ENCODE assay signal across 25 mouse cellular contexts in genomic region chr1:43215601-43216000, GRCm38 (mm10). TPM values are rescaled to one million over a fixed set of nuclear protein-coding genes. Genes with fewer than 3 reads are reported as not detected.
DNase-seq lines count a peak whose midpoint lies in the region; ATAC-seq and TF ChIP-seq lines count a peak whose summit lies in the region.
"Had no signal": no experiment of that assay in that cellular context is flagged by ENCODE, and none has a peak within 500 bp of the region (broad histone marks: within the 10 kb centered on the region; RNA-seq: fewer than 3 reads in every experiment).

No protein-coding gene starts in this region.

- no peak for DNase-seq in heart, adult 2 months
- DNase-seq in kidney, adult 8-10 months, result no peak
- DNase-seq in lung, postnatal 14 days, result no peak
- no peak for DNase-seq in B cell, adult 2 months
- DNase-seq: adrenal gland, postnatal 36 days; cerebellum, adult 18-20 months; cerebellum, postnatal 25 days; gastrocnemius, postnatal 36 days; heart, postnatal 36 days; kidney, adult 18-20 months; lung, postnatal 10 days; right cerebral cortex, adult 18-20 months; thymus, adult 18-20 months; thymus, postnatal 4 days had no signal

- H3K9ac ChIP-seq in heart, embryonic 13.5 days, result 0 out of 2 replicates have a peak overlapping the region, but pooled peaks have one; percentile 19
- H3K9ac ChIP-seq in heart, adult 2 months (ENCODE audit: low read depth, low read length), result no peak overlapping the region
- H3K9ac ChIP-seq in kidney, embryonic 14.5 days (ENCODE audit: low read depth, low read length), result no peak overlapping the region
- no peak overlapping the region for H3K9ac ChIP-seq in lung, embryonic 16.5 days (ENCODE audit: low read length)
- H3K9ac ChIP-seq in stomach, embryonic 15.5 days, result no peak overlapping the region
- H3K9ac ChIP-seq: embryonic facial prominence, embryonic 12.5 days; liver, embryonic 12.5 days; midbrain, embryonic 13.5 days; neural tube, embryonic 13.5 days had no signal

- H3K4me3 ChIP-seq in heart, embryonic 13.5 days, result no peak overlapping the region
- no peak overlapping the region for H3K4me3 ChIP-seq in heart, adult 2 months
- H3K4me3 ChIP-seq in kidney, embryonic 14.5 days (ENCODE audit: low read length), result no peak overlapping the region
- no peak overlapping the region for H3K4me3 ChIP-seq in lung, embryonic 16.5 days (ENCODE audit: low read length)
- no peak overlapping the region for H3K4me3 ChIP-seq in stomach, embryonic 15.5 days (replicated peaks)
- H3K4me3 ChIP-seq: embryonic facial prominence, embryonic 12.5 days; erythroblast, embryonic 14.5 days; liver, embryonic 12.5 days; midbrain, embryonic 13.5 days; neural tube, embryonic 13.5 days had no signal

- peak overlapping the region; percentile 72 for H3K27ac ChIP-seq in heart, embryonic 13.5 days (replicated peaks)
- H3K27ac ChIP-seq in heart, adult 2 months, result no peak overlapping the region
- peak overlapping the region; percentile 39; the same call in 1 of the 2 replicates for H3K27ac ChIP-seq in kidney, embryonic 14.5 days (ENCODE audit: low read depth, low read length)
- H3K27ac ChIP-seq in lung, embryonic 16.5 days (ENCODE audit: low read length), result no peak overlapping the region
- H3K27ac ChIP-seq in stomach, embryonic 15.5 days, result peak overlapping the region; percentile 37
- H3K27ac ChIP-seq: embryonic facial prominence, embryonic 12.5 days; liver, embryonic 12.5 days; midbrain, embryonic 13.5 days; neural tube, embryonic 13.5 days had no signal

- no peaks in the 10 kb centered on the region for H3K79me2 ChIP-seq in heart, adult 2 months (replicated peaks; ENCODE audit: control insufficient read depth, insufficient read depth, low read length)

- H3K36me3 ChIP-seq in heart, embryonic 13.5 days, result no peaks in the 10 kb centered on the region
- H3K36me3 ChIP-seq in heart, adult 2 months (ENCODE audit: control insufficient read depth, insufficient read depth, low read length), result no peaks in the 10 kb centered on the region
- no peaks in the 10 kb centered on the region for H3K36me3 ChIP-seq in kidney, embryonic 14.5 days (ENCODE audit: control insufficient read depth, insufficient read depth, low read length)
- no peaks in the 10 kb centered on the region for H3K36me3 ChIP-seq in lung, embryonic 16.5 days (ENCODE audit: control insufficient read depth, insufficient read depth, low read length)
- no peaks in the 10 kb centered on the region for H3K36me3 ChIP-seq in stomach, embryonic 15.5 days
- H3K36me3 ChIP-seq: embryonic facial prominence, embryonic 12.5 days; liver, embryonic 12.5 days; midbrain, embryonic 13.5 days; neural tube, embryonic 13.5 days had no signal

- no peak for TF ChIP-seq CTCF in heart, adult 2 months (IDR thresholded peaks at IDR 0.05)

- WGBS in heart, embryonic 13.5 days, result 22% methylated on average over 3 of the region's 3 CpGs
- WGBS in heart, adult 2 months, result 33% methylated on average over 3 of the region's 3 CpGs
- WGBS in kidney, embryonic 14.5 days, result 31% methylated on average over 3 of the region's 3 CpGs
- WGBS in lung, embryonic 16.5 days, result 26% methylated on average over 3 of the region's 3 CpGs
- WGBS in stomach, embryonic 15.5 days, result 41% methylated on average over 3 of the region's 3 CpGs

- TF ChIP-seq POLR2A in heart, adult 2 months (IDR thresholded peaks at IDR 0.05; ENCODE audit: insufficient read depth, low read depth, low read length), result no peak

- no peak for TF ChIP-seq EP300 in heart, adult 2 months (IDR thresholded peaks at IDR 0.05; ENCODE audit: insufficient read depth, low read depth, low read length)

- no peak for ATAC-seq in heart, embryonic 13.5 days (ENCODE audit: extremely low read depth, insufficient number of reproducible peaks, low FRiP score, low TSS enrichment)
- ATAC-seq in kidney, embryonic 14.5 days (ENCODE audit: low FRiP score, low TSS enrichment), result 0 out of 2 replicates have a peak, but pooled peaks have one; percentile 44
- 0 out of 2 replicates have a peak, but pooled peaks have one; percentile 28 for ATAC-seq in lung, embryonic 16.5 days (ENCODE audit: low read depth)
- peak; percentile 27; the same call in 1 of the 2 replicates for ATAC-seq in stomach, embryonic 15.5 days (ENCODE audit: insufficient read depth, low FRiP score, low read depth)
- ATAC-seq: forebrain, embryonic 14.5 days; hindbrain, embryonic 16.5 days; liver, embryonic 12.5 days; midbrain, embryonic 13.5 days had no signal

- H3K9me3 ChIP-seq in heart, embryonic 13.5 days, result no peaks in the 10 kb centered on the region
- H3K9me3 ChIP-seq in kidney, embryonic 14.5 days (ENCODE audit: control insufficient read depth, low read length), result no peaks in the 10 kb centered on the region
- H3K9me3 ChIP-seq in lung, embryonic 16.5 days (ENCODE audit: control insufficient read depth, low read length), result no peaks in the 10 kb centered on the region
- no peaks in the 10 kb centered on the region for H3K9me3 ChIP-seq in stomach, embryonic 15.5 days
- H3K9me3 ChIP-seq: embryonic facial prominence, embryonic 12.5 days; liver, embryonic 12.5 days; midbrain, embryonic 13.5 days; neural tube, embryonic 13.5 days had no signal

- H3K4me1 ChIP-seq in heart, embryonic 13.5 days, result peaks cover 30% of the 10 kb centered on the region
- no peaks in the 10 kb centered on the region; the same call in none of the 2 replicates for H3K4me1 ChIP-seq in heart, adult 2 months (ENCODE audit: control insufficient read depth, insufficient read depth, low read length)
- 0 out of 2 replicates have a peak, but pooled peaks cover 6% of the 10 kb centered on the region for H3K4me1 ChIP-seq in kidney, embryonic 14.5 days (ENCODE audit: control insufficient read depth, insufficient read depth, low read length)
- peaks cover 2% of the 10 kb centered on the region; the same call in 1 of the 2 replicates for H3K4me1 ChIP-seq in lung, embryonic 16.5 days (replicated peaks; ENCODE audit: control insufficient read depth, insufficient read depth, low read length)
- H3K4me1 ChIP-seq in stomach, embryonic 15.5 days, result no peaks in the 10 kb centered on the region; the same call in 1 of the 2 replicates
- H3K4me1 ChIP-seq: embryonic facial prominence, embryonic 12.5 days; liver, embryonic 12.5 days; midbrain, embryonic 13.5 days; neural tube, embryonic 13.5 days had no signal

- no peaks in the 10 kb centered on the region for H3K27me3 ChIP-seq in heart, embryonic 13.5 days (replicated peaks)
- no peaks in the 10 kb centered on the region for H3K27me3 ChIP-seq in heart, adult 2 months (ENCODE audit: control insufficient read depth, insufficient read depth, low read length)
- H3K27me3 ChIP-seq in kidney, embryonic 14.5 days (ENCODE audit: control insufficient read depth, insufficient read depth, low read length), result no peaks in the 10 kb centered on the region
- no peaks in the 10 kb centered on the region for H3K27me3 ChIP-seq in lung, embryonic 16.5 days (ENCODE audit: control insufficient read depth, insufficient read depth, low read depth, low read length)
- H3K27me3 ChIP-seq in stomach, embryonic 15.5 days (replicated peaks), result no peaks in the 10 kb centered on the region
- H3K27me3 ChIP-seq: embryonic facial prominence, embryonic 12.5 days; liver, embryonic 12.5 days; midbrain, embryonic 13.5 days; neural tube, embryonic 13.5 days had no signal

- no peak overlapping the region for H3K4me2 ChIP-seq in heart, embryonic 13.5 days
- H3K4me2 ChIP-seq in kidney, embryonic 14.5 days (replicated peaks; ENCODE audit: low read depth, low read length), result no peak overlapping the region
- H3K4me2 ChIP-seq in lung, embryonic 16.5 days (ENCODE audit: low read depth, low read length), result no peak overlapping the region
- H3K4me2 ChIP-seq in stomach, embryonic 15.5 days, result no peak overlapping the region
- H3K4me2 ChIP-seq: embryonic facial prominence, embryonic 12.5 days; liver, embryonic 12.5 days; midbrain, embryonic 13.5 days; neural tube, embryonic 13.5 days had no signal

- intact Hi-C loops in heart, adult 2 months (cut with DNase I), result no loop called here

RNA-seq across cellular contexts. Expression of gene Fhl2, which starts 18.8 kb away (rescaled TPM):
- 228 and 259 TPM in 2 replicates for polyA plus RNA-seq in heart, embryonic 13.5 days (2015; fragmentation: Nextera tagmentation; extraction: Ambion mirVana)
- total RNA-seq in heart, adult 2 months (2021), result 1,000 to 10,000 TPM; 1,721 to 1,764 TPM
- 1,853 and 3,161 TPM in 2 replicates for polyA plus RNA-seq in heart, adult 2 months (2012; rRNA removed)
- polyA plus RNA-seq in kidney, embryonic 14.5 days (2014; fragmentation: Nextera tagmentation; extraction: Ambion mirVana), result 74.1 and 87.6 TPM in 2 replicates
- polyA plus RNA-seq in lung, embryonic 16.5 days (2015; fragmentation: Nextera tagmentation; extraction: Ambion mirVana), result 29.7 and 31.2 TPM in 2 replicates
- 72.1 and 74.4 TPM in 2 replicates for polyA plus RNA-seq in stomach, embryonic 15.5 days (2015; fragmentation: Nextera tagmentation; extraction: Ambion mirVana)
- polyA plus RNA-seq: erythroblast, embryonic 14.5 days had no signal

Comparison
In these comparisons a context has a peak if more than half of its experiments do, and no peak if none do; other contexts are left out.
1. H3K27ac ChIP-seq: peak in heart, embryonic 13.5 days (single experiment), kidney, embryonic 14.5 days (single experiment) and stomach, embryonic 15.5 days (single experiment); none in heart, adult 2 months (single experiment) and lung, embryonic 16.5 days (single experiment).